Mouse (Mus musculus) small intestine, adult 2 months (tissue): ENCODE results near the gene Zbtb24.

Source experiments
- CTCF ChIP-seq: fragments of 200-500 bp; IDR thresholded peaks from 2 replicates; pipeline ENCODE4 v1.5.1; 2012; ENCODE audit warnings: low read depth, mild to moderate bottlenecking, control low read depth, inconsistent platforms, low read length, moderate library complexity, mixed read lengths; ENCODE audit not compliant: insufficient replicate concordance, insufficient read length; ENCODE audit errors: extremely low read depth
- POLR2A ChIP-seq: fragments of 200-500 bp; IDR thresholded peaks from 2 replicates; pipeline ENCODE4 v1.6.1; 2012; ENCODE audit warnings: low read depth, mild to moderate bottlenecking, control low read depth, inconsistent platforms, low read length, moderate library complexity

DNA sequence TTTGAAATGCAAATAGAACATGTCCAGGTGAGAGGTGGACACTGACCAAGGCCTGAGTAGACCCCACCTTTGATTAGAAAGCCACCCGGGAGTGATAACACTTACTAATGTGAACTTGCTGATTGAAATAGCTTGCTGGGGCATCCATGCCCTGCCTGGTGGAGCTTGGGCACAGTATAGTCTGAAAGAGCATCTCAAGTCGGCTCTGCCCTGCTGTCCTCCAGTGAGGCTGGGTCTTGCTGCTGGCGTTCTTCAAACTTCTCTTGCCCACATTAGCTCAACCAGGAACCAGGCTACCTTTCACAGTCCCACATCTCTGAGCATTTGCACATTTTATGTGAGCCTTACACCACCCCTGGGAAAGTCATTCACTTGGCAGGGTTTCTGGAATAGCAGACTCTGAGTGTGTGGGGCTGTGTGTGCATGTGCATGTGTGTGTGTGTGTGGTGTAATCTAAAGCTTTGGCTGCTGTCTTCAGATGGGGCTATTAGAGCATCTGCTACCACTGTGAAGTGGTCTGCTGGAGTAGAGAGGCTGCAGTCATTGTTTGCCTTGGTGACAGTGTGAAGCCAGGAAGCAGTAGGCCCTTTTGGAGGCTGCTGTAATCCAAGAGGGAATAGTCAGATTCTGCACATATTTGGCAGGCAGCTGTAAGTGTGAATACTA, 11.0 kb downstream of the Zbtb24 start:
- TF ChIP-seq CTCF (no peak), POLR2A (no peak)
